Mouse (Mus musculus): ENCODE data around the gene Arg1.

- TF ChIP-seq POLR2A (IDR thresholded peaks at IDR 0.05; ENCODE audit: control insufficient read depth, extremely low read depth, insufficient read depth, low read length, poor library complexity) (no peak), CTCF (IDR thresholded peaks at IDR 0.05; ENCODE audit: borderline replicate concordance, control insufficient read depth, extremely low read depth, insufficient read depth, low read length, poor library complexity) (no peak)
Measured at GRCm38 (mm10) chr10:24926962-24927720, at the start of gene Arg1.

Data from thymus, adult 2 months (tissue).